Mouse (Mus musculus) limb, embryonic 15.5 days (tissue): ENCODE results near the gene Nup85. TPM values are rescaled to one million over a fixed set of nuclear protein-coding genes. Genes with fewer than 3 reads are reported as not detected.

Experiments
- ATAC-seq: fragments of 200-750 bp; cut with Nextera tagmentation; 2 replicates; pipeline ENCODE4 v1.8.0; 2017; ENCODE audit warnings: low read depth, moderate TSS enrichment; ENCODE audit not compliant: insufficient number of reproducible peaks, low FRiP score, low TSS enrichment
- H3K27ac ChIP-seq: fragments of 300-500 bp; sonication (generic); 2 replicates; pipeline ENCODE4 v1.5.1; 2015; ENCODE audit warnings: moderate library complexity, mild to moderate bottlenecking, inconsistent platforms
- H3K27me3 ChIP-seq: fragments of 300-500 bp; sonication (generic); 2 replicates; pipeline ENCODE4 v1.6.1; 2015; ENCODE audit warnings: inconsistent platforms
- H3K36me3 ChIP-seq: fragments of 300-500 bp; sonication (generic); 2 replicates; pipeline ENCODE4 v1.6.1; 2015; ENCODE audit warnings: inconsistent platforms
- H3K4me1 ChIP-seq: fragments of 300-500 bp; sonication (generic); 2 replicates; pipeline ENCODE4 v1.6.1; 2015; ENCODE audit warnings: inconsistent platforms
- H3K4me2 ChIP-seq: fragments of 300-500 bp; sonication (generic); 2 replicates; pipeline ENCODE4 v1.6.1; 2015; ENCODE audit warnings: mild to moderate bottlenecking, inconsistent platforms
- H3K4me3 ChIP-seq: fragments of 300-500 bp; sonication (generic); 2 replicates; pipeline ENCODE4 v1.5.1; 2015; ENCODE audit warnings: mild to moderate bottlenecking, inconsistent platforms
- H3K9ac ChIP-seq: fragments of 300-500 bp; sonication (generic); 2 replicates; pipeline ENCODE4 v1.6.1; 2015; ENCODE audit warnings: inconsistent platforms
- H3K9me3 ChIP-seq: fragments of 300-500 bp; sonication (generic); 2 replicates; pipeline ENCODE4 v1.6.1; 2016; ENCODE audit warnings: inconsistent platforms
- WGBS: fragments of 180-500 bp; shearing (Covaris S2); methylation state at CpG from one replicate; pipeline ENCODE4 v1.1.7; 2015; 5-methylcytosine and 5-hydroxymethylcytosine counted together
- polyA plus RNA-seq: library from polyadenylated mRNA; unstranded; fragments of >200 nt; fragmentation: Nextera tagmentation; extraction: Ambion mirVana; gene quantifications from 2 replicates; pipeline ENCODE4 v1.2.1, GENCODE M21; 2015

Nup85 gene
- polyA plus RNA-seq, 1 experiment from 2014 or later: 146 TPM

DNA sequence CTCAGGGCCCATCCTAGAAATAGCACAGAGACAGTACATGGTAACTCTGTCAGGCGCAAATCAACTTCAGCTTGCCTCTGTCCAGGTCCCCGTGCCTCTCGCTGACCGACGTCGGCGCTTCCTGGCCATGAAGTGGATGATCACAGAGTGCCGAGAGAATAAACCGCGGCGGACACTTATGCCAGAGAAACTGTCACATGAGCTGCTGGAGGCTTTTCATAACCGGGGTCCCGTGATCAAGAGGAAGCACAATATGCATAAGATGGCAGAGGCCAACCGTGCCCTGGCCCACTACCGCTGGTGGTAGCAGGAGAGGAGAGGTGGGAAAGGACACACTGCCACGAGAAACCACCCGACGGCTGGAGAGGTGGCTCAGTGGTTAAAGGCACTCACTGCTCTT is 42.5 kb downstream of the Nup85 start:
- Histone ChIP-seq H3K27ac (no peak overlapping the region), H3K9me3 (no peaks in the 10 kb centered on the region), H3K27me3 (no peaks in the 10 kb centered on the region), H3K4me2 (no peak overlapping the region), H3K4me3 (no peak overlapping the region), H3K9ac (no peak overlapping the region), H3K36me3 (peaks cover 46% of the 10 kb centered on the region), H3K4me1 (peaks cover 29% of the 10 kb centered on the region)
- ATAC-seq: no peak
- 93% methylated on average over 18 of the region's 18 CpGs for WGBS

DNA sequence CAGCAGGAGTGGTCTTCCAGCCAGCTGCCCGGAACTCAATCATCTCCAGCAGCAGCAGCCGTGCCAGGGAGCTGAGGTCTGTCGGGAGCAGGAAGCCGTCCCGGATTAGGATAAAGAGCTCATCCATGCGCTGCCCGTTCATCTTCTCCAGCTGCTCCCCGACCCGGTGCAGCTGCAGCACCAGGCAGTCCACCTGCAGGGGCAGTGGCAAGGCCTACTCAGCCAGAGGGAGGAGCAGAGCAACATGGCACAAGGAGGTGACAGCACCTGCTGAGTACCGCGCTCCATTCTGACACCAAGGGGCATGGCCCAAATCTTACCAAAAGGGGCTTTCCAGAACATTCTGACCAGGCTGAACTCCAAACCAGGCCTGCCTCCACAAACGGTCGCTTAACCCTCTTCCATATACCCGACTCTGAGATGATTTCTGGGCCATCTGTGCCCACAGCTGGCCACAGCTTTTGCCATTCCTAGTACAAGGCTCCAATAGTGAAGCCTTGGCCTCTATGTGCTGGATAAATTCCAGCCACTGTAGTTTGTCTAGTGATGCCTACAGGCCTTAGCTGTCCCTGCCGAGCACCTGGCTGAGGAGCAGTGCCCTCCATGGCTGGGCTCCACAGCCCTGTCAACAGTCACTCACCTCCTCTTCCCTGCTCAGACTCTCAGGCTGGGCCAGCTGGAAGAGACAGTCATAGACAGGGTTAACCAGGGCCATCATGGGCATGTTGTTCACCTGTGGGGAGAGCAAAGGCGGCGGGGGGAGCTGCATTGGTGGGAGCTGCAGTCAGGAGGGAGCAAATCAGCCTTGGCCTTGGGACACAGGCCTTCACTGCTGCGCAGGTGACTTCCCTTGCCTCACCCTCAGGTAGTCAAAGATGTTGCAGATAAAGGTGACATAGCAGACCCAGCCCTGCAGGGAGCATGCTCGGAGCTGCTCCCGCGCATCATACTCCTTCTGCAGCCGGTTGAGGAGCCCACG is 44.5 kb downstream of the Nup85 start:
- Histone ChIP-seq H3K4me1 (peaks cover 27% of the 10 kb centered on the region), H3K9ac (no peak overlapping the region), H3K9me3 (no peaks in the 10 kb centered on the region), H3K4me3 (no peak overlapping the region), H3K27me3 (no peaks in the 10 kb centered on the region), H3K27ac (no peak overlapping the region), H3K4me2 (no peak overlapping the region), H3K36me3 (peaks cover 44% of the 10 kb centered on the region)
- ATAC-seq: no peak
- 80% methylated on average over 23 of the region's 23 CpGs for WGBS

DNA sequence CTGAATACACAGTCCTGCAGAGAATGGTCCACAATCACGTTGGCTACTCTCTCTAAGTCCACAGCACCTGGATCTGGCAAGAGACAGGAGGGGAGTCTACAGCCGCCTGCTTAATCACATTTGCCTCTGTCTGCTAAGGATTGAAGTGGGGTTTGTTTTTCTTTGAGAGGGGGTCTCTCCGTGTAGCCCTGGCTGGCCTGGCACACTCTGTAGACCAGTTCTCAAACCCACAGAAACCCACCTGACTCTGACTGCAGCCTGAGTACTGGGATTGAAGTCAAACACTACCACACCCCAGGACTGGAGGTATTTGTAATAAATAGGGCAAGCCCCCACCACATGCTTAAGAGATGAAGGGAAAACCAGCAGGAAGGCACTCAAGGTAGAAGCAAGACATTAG is 45.3 kb downstream of the Nup85 start:
- Histone ChIP-seq H3K4me1 (peaks cover 28% of the 10 kb centered on the region), H3K4me2 (no peak overlapping the region), H3K36me3 (peaks cover 44% of the 10 kb centered on the region), H3K27ac (no peak overlapping the region), H3K9ac (no peak overlapping the region), H3K4me3 (no peak overlapping the region), H3K27me3 (no peaks in the 10 kb centered on the region), H3K9me3 (no peaks in the 10 kb centered on the region)
- 70% methylated on average over 3 of the region's 3 CpGs for WGBS
- no peak for ATAC-seq

DNA sequence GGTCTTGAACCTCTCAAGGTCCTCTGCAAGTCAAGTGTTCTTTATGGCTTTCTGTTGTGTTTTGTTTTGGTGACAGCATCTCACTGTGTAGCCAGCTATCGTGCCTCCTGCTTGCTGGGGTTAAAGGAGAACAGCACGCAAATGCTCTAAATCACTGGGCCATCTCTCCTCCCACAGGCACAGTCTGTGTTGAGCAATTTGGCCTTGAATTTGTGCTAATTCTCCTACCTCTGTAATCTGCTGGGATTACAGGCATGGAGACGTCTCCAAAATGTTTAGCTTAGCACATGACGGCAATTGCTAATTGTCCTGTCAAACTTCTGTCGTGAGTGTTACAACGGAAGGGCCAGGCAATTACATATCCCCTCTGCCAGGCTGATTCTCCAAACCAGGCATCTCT is 46.9 kb downstream of the Nup85 start:
- ATAC-seq: no peak
- H3K9me3 ChIP-seq: no peaks in the 10 kb centered on the region
- H3K27ac ChIP-seq: no peak overlapping the region
- no peaks in the 10 kb centered on the region for H3K27me3 ChIP-seq
- H3K4me3 ChIP-seq: no peak overlapping the region
- H3K9ac ChIP-seq: no peak overlapping the region
- peaks cover 44% of the 10 kb centered on the region for H3K36me3 ChIP-seq
- 61% methylated on average over 6 of the region's 6 CpGs for WGBS
- no peak overlapping the region for H3K4me2 ChIP-seq
- peaks cover 16% of the 10 kb centered on the region for H3K4me1 ChIP-seq

DNA sequence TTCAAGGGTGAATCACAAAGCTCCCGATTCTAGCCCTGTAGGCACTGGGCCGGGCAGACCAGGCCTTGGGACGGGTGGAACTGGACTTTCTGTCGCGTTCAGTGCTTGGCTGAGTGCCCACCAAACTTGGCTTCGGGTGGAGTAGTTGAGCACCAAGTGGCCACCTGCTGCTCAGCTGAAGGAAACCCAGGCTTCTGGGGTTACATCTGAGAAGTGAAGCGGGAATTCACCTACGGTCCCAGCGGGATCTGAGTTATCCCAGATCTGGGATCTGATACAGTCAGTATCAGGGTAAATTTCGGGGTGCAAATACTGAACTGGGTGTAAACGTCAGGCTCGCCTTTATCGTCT is 47.8 kb downstream of the Nup85 start:
- Histone ChIP-seq H3K27ac (peak overlapping the region; percentile 95), H3K4me2 (peak overlapping the region; percentile 88), H3K4me3 (peak overlapping the region; percentile 81), H3K9ac (peak overlapping the region; percentile 76), H3K36me3 (peaks cover 42% of the 10 kb centered on the region), H3K9me3 (no peaks in the 10 kb centered on the region), H3K27me3 (no peaks in the 10 kb centered on the region), H3K4me1 (peaks cover 16% of the 10 kb centered on the region)
- WGBS: 0% methylated on average over 13 of the region's 13 CpGs
- peak; percentile 6; the same call in 1 of the 2 replicates for ATAC-seq

DNA sequence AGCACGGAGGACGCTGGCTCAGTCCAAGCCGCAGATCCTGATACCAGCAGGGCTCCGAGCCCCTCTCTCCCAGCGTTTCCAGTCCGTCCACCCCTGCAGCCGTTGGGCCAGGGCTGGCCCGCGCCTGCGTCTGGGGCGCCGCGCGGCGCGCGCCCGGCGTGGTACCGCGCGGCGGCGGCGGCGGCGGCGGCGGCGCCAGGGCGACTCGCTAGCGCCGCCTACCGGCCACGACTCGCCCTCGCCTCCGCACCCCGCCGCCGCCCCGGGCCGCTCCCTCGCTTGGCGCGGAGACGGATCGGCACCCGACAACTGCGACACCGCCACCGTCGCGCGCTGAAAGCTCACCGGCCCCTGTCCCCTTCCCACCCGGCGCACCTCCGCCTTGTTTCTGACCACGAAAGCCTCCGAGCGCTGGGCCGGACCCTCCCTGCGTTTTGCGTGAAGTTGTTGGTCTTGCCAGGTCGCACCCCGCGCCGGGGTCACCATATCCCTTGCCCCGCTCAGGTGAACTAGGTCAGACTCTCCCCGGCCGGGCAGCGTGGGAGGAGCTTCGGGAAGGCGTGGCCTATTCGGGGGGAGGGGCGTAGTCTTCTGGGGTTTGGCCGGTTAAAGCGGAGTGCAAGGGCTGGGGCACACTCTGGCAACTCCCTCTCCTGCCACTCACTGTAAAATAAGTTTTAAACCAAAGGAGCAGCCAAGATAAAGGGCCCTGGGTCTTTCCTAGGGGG is 48.3 kb downstream of the Nup85 start, which contains the start of gene Mif4gd:
Gene Mif4gd (minus strand): TSS at position 560 of the 728 bp plus-strand sequence.
- peak within 1 kb of the TSS; percentile 95 for H3K27ac ChIP-seq
- no peaks in the 10 kb centered on the region for H3K9me3 ChIP-seq
- peaks cover 16% of the 10 kb centered on the region for H3K4me1 ChIP-seq
- ATAC-seq: peak; percentile 82
- H3K36me3 ChIP-seq: peaks cover 42% of the 10 kb centered on the region
- peak within 1 kb of the TSS; percentile 81 for H3K4me3 ChIP-seq
- no peaks in the 10 kb centered on the region for H3K27me3 ChIP-seq
- under 1% methylated on average over 73 of the region's 80 CpGs for WGBS
- peak within 1 kb of the TSS; percentile 76 for H3K9ac ChIP-seq
- H3K4me2 ChIP-seq: peak within 1 kb of the TSS; percentile 88

DNA sequence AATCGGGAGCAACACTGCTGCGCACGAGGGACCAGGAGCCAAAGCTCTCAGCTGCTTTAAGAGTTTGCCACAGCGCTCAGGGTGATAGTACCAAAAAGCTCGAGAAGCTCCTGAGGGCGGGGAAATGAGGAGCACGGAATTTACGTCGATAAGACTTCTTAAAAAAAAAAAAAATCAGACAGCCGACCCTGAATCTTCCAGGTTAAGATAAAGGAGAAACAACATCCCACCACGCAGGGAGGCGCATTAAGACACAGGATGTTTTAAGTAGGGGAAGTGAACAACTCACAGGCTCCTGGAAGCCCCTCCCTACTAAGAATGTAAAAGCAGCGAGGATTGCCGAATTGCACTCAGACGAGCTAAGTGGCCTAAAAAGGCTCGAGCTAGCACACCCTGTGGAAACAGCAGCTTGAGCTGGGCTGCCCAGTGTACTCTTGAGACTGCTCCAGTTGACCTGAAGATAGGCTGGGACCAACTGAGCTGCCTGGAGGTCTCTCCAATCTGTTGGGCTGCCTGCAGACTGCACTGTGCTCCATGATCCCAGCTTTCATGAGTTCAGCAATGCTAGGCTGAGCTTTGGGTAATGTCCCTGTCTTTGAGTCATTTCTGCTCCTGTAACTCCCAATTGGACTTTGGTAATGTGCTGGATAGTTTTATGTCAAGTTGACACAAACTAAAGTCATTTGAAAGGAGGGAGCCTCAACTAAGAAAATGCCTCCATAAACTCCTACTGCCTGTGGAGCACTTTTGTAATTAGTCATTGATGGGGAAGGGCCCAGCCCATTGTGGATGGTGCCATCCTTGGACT is 49.1 kb downstream of the Nup85 start:
- peak overlapping the region; percentile 95 for H3K27ac ChIP-seq
- no peak for ATAC-seq
- under 1% methylated on average over 16 of the region's 16 CpGs for WGBS

DNA sequence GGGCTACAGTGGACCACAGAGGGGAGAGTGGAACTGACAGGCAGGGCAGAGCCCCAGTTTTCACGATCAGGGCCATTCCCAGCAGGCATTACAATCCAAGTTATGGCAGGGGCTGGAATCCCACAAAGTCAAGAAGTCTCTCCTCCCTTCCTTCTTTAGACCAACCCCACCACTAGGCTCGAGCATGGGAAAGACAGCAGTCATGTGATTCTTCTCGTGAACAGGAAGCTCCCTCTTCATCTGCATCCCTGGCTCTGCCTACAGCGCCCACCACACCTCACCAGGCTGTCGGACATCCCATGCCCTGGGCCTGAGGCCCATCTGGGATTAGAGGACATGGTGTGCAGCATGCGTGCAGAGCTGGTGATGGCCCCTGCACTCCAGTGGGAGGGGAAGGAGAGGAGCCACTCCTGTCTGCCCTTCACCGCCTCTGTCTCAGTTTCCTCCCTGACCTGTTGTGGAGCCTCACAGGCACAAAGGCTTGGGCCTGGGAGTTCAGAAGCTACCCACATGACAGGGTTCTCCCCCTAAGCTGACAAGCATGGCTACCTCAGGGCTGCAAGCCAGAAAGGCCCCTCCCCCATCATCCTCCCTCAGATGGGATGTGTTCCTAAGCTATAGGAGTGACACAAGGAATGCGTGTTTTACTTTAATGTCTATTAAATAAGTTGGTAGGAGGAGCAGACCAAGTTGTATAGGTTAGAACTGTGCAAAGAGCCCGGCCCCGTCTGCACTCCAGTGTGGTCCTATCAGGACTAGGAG is 50.3 kb downstream of the Nup85 start:
- Histone ChIP-seq H3K9ac (no peak overlapping the region), H3K4me1 (peaks cover 16% of the 10 kb centered on the region), H3K9me3 (no peaks in the 10 kb centered on the region), H3K36me3 (peaks cover 33% of the 10 kb centered on the region), H3K27me3 (no peaks in the 10 kb centered on the region), H3K4me2 (no peak overlapping the region), H3K27ac (no peak overlapping the region), H3K4me3 (no peak overlapping the region)
- ATAC-seq: no peak
- WGBS: 82% methylated on average over 10 of the region's 10 CpGs

More for the DNA sequence above, 49.1 kb downstream of the Nup85 start:
- Histone ChIP-seq H3K27me3 (no peaks in the 10 kb centered on the region), H3K4me2 (peak overlapping the region; percentile 88), H3K4me1 (peaks cover 16% of the 10 kb centered on the region), H3K9me3 (no peaks in the 10 kb centered on the region), H3K36me3 (peaks cover 36% of the 10 kb centered on the region), H3K4me3 (peak overlapping the region; percentile 81), H3K9ac (peak overlapping the region; percentile 76)

DNA sequence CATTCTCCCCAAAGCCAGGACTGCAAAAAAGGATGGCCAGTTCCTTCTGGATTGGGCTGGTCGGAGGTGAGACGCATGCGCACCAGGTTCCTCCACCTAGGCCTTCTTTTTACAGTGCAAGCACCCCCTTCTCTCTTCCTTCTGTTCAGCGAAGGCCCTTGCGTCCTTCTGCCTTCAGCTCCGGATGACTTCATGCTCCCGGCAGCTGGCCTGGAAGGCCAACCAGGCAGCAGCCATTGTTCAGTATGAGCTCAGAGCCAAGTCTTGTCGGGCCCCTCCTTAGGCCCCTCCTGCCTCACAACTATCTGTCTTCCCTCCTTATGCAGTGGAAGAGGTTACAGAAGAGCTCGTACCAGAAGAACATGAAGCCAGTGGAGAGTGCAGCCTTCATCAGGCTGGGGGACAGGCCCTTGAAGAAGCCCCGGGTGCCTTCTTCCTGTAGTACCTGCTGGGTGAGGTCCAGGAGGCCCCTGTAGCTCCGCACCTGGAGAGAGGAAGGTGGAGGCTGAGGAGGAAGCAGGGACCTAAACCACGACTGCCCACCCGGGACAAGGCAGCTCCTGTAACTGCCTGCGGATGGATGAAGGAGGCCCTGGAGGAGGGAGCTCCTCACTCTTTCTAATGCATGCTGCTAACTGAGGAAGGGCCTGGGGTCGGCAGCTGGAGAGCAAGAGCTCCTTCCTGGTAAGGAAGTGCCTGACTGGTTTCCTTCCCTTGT is 51.0 kb downstream of the Nup85 start:
- no peaks in the 10 kb centered on the region for H3K27me3 ChIP-seq
- H3K4me3 ChIP-seq: no peak overlapping the region
- no peak overlapping the region for H3K27ac ChIP-seq
- H3K36me3 ChIP-seq: peaks cover 38% of the 10 kb centered on the region
- H3K9me3 ChIP-seq: no peaks in the 10 kb centered on the region
- H3K4me1 ChIP-seq: peaks cover 16% of the 10 kb centered on the region
- no peak overlapping the region for H3K4me2 ChIP-seq
- ATAC-seq: no peak
- no peak overlapping the region for H3K9ac ChIP-seq
- 82% methylated on average over 15 of the region's 15 CpGs for WGBS

DNA sequence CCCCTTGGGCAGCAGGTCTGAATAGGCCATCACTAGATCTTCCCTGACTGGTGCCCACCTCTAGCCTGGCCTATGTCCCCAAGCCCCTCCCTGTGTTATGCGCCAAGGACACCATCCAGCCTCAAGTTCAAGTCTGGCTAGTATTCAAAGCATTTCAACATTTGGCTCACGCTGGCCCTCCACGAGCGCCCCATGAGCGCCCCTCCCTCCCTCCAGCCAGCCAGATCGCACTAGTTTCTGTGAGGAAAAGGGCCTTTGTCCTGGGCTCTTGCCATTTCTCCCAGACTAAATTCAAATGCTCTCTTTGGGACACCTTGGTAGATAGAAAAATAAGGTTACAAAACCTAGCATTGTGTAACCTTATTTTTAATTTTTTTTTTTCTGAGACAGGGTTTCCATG is 51.6 kb downstream of the Nup85 start:
- H3K9ac ChIP-seq: no peak overlapping the region
- no peaks in the 10 kb centered on the region for H3K9me3 ChIP-seq
- no peak overlapping the region for H3K27ac ChIP-seq
- WGBS: 75% methylated on average over 6 of the region's 6 CpGs
- no peak overlapping the region for H3K4me3 ChIP-seq
- H3K4me1 ChIP-seq: peaks cover 16% of the 10 kb centered on the region
- H3K27me3 ChIP-seq: no peaks in the 10 kb centered on the region
- H3K36me3 ChIP-seq: peaks cover 44% of the 10 kb centered on the region
- ATAC-seq: no peak
- H3K4me2 ChIP-seq: no peak overlapping the region
